Mouse (Mus musculus) forebrain, embryonic 13.5 days (tissue): ENCODE data around the gene Scai. TPM values are rescaled to one million over a fixed set of nuclear protein-coding genes. Genes with fewer than 3 reads are reported as not detected.
"Not testable (repeated sequence)": the region's sequence is repeated elsewhere in the genome, so short reads cannot be mapped to it uniquely, and the experiment has no call there.

Source experiments
- ATAC-seq: fragments of 200-750 bp; cut with Nextera tagmentation; 2 replicates; pipeline ENCODE4 v1.8.0; 2017
- H3K27ac ChIP-seq: fragments of 300-500 bp; sonication (generic); 2 replicates; pipeline ENCODE4 v1.5.1; 2015; ENCODE audit warnings: inconsistent platforms, mild to moderate bottlenecking, moderate library complexity
- H3K27me3 ChIP-seq: fragments of 300-500 bp; sonication (generic); 2 replicates; pipeline ENCODE4 v1.6.1; 2015; ENCODE audit warnings: mild to moderate bottlenecking, inconsistent platforms
- H3K36me3 ChIP-seq: fragments of 300-500 bp; sonication (generic); 2 replicates; pipeline ENCODE4 v1.6.1; 2015; ENCODE audit warnings: mild to moderate bottlenecking, inconsistent platforms; ENCODE audit not compliant: poor library complexity, severe bottlenecking
- H3K4me1 ChIP-seq: fragments of 300-500 bp; sonication (generic); 2 replicates; pipeline ENCODE4 v1.6.1; 2015; ENCODE audit warnings: inconsistent platforms
- H3K4me2 ChIP-seq: fragments of 300-500 bp; sonication (generic); 2 replicates; pipeline ENCODE4 v1.6.1; 2015; ENCODE audit warnings: inconsistent platforms, mild to moderate bottlenecking, moderate library complexity
- H3K4me3 ChIP-seq: fragments of 300-500 bp; sonication (generic); 2 replicates; pipeline ENCODE4 v1.5.1; 2015; ENCODE audit warnings: mild to moderate bottlenecking, inconsistent platforms
- H3K9ac ChIP-seq: fragments of 300-500 bp; sonication (generic); 2 replicates; pipeline ENCODE4 v1.6.1; 2015; ENCODE audit warnings: mild to moderate bottlenecking, inconsistent platforms
- H3K9me3 ChIP-seq: fragments of 300-500 bp; sonication (generic); replicated peaks from 2 replicates; pipeline ENCODE4 v1.6.1; 2016; ENCODE audit warnings: inconsistent platforms
- WGBS: fragments of 180-500 bp; shearing (Covaris S2); methylation state at CpG from one replicate; pipeline ENCODE4 v1.1.7; 2015; 5-methylcytosine and 5-hydroxymethylcytosine counted together
- polyA plus RNA-seq: library from polyadenylated mRNA; unstranded; fragments of >200 nt; fragmentation: Nextera tagmentation; extraction: Ambion mirVana; gene quantifications from 2 replicates; pipeline ENCODE4 v1.2.1, GENCODE M21; 2015

Scai gene
- polyA plus RNA-seq: 17.0 and 18.5 TPM in 2 replicates

- Histone ChIP-seq H3K27me3 (no peaks in the 10 kb centered on the region), H3K4me3 (peak within 1 kb of the TSS; percentile 89), H3K9me3 (no peaks in the 10 kb centered on the region), H3K27ac (peak within 1 kb of the TSS; percentile 99), H3K9ac (peak within 1 kb of the TSS; percentile 94), H3K36me3 (peaks cover 13% of the 10 kb centered on the region), H3K4me2 (peak within 1 kb of the TSS; percentile 74), H3K4me1 (peaks cover 16% of the 10 kb centered on the region)
- ATAC-seq: peak; percentile 100
- WGBS: under 1% methylated on average over 39 of the region's 41 CpGs
Measured at GRCm38 (mm10) chr2:39190561-39191056, at the start of gene Scai. Gene Scai (minus strand): TSS chr2:39190734.

GRCm38 (mm10) chr2:39226731-39227130 lies 36.2 kb upstream of the Scai start:
- peak; percentile 0; the same call in 1 of the 2 replicates for ATAC-seq
- Histone ChIP-seq H3K27ac (no peak overlapping the region; the same call in 1 of the 2 replicates), H3K4me2 (peak overlapping the region; percentile 75), H3K27me3 (no peaks in the 10 kb centered on the region), H3K4me1 (peaks cover 20% of the 10 kb centered on the region), H3K9ac (0 out of 2 replicates have a peak overlapping the region, but pooled peaks have one; percentile 90), H3K9me3 (no peaks in the 10 kb centered on the region), H3K4me3 (peak overlapping the region; percentile 82), H3K36me3 (no peaks in the 10 kb centered on the region)
- 30% methylated on average over 3 of the region's 3 CpGs for whole genome bisulfite sequencing

- peak; percentile 99 for ATAC-seq
- Histone ChIP-seq H3K27ac (peak within 1 kb of the TSS; percentile 95), H3K36me3 (no peaks in the 10 kb centered on the region), H3K27me3 (no peaks in the 10 kb centered on the region), H3K4me1 (peaks cover 20% of the 10 kb centered on the region), H3K9ac (peak within 1 kb of the TSS; percentile 90), H3K4me2 (peak within 1 kb of the TSS; percentile 75), H3K9me3 (no peaks in the 10 kb centered on the region), H3K4me3 (peak within 1 kb of the TSS; percentile 82)
- WGBS: under 1% methylated on average over 56 of the region's 56 CpGs
Measured at GRCm38 (mm10) chr2:39226019-39226640, 35.6 kb upstream of the Scai start, which contains the start of gene Ppp6c. Gene Ppp6c (minus strand): TSS chr2:39226451.

- peak overlapping the region; percentile 75 for H3K4me2 ChIP-seq
- H3K27ac ChIP-seq: peak overlapping the region; percentile 95
- peak overlapping the region; percentile 90 for H3K9ac ChIP-seq
- not testable (repeated sequence) for H3K27me3 ChIP-seq, H3K36me3 ChIP-seq, H3K9me3 ChIP-seq
- WGBS: 5% methylated on average over 28 of the region's 36 CpGs
- peak overlapping the region; percentile 82 for H3K4me3 ChIP-seq
- H3K4me1 ChIP-seq: peaks cover 20% of the 10 kb centered on the region
- ATAC-seq: peak; percentile 38
Measured at GRCm38 (mm10) chr2:39225331-39226018, 34.9 kb upstream of the Scai start.

GRCm38 (mm10) chr2:39224621-39225020 lies 34.1 kb upstream of the Scai start:
- Histone ChIP-seq H3K27ac (no peak overlapping the region), H3K4me2 (peak overlapping the region; percentile 75), H3K36me3 (no peaks in the 10 kb centered on the region), H3K4me3 (peak overlapping the region; percentile 82), H3K27me3 (no peaks in the 10 kb centered on the region), H3K9ac (peak overlapping the region; percentile 90), H3K9me3 (no peaks in the 10 kb centered on the region), H3K4me1 (peaks cover 20% of the 10 kb centered on the region)
- no peak for ATAC-seq

- Histone ChIP-seq H3K9me3 (no peaks in the 10 kb centered on the region), H3K4me2 (no peak overlapping the region), H3K4me1 (peaks cover 17% of the 10 kb centered on the region), H3K27me3 (no peaks in the 10 kb centered on the region), H3K27ac (no peak overlapping the region), H3K36me3 (no peaks in the 10 kb centered on the region), H3K9ac (no peak overlapping the region), H3K4me3 (no peak overlapping the region)
- WGBS: 95% methylated on average over 6 of the region's 6 CpGs
- ATAC-seq: no peak
Measured at GRCm38 (mm10) chr2:39220010-39220409, 29.5 kb upstream of the Scai start.

- Histone ChIP-seq H3K27me3 (no peaks in the 10 kb centered on the region), H3K36me3 (no peaks in the 10 kb centered on the region), H3K9me3 (no peaks in the 10 kb centered on the region), H3K9ac (no peak overlapping the region), H3K4me1 (peaks cover 7% of the 10 kb centered on the region), H3K27ac (no peak overlapping the region), H3K4me3 (no peak overlapping the region), H3K4me2 (no peak overlapping the region)
- WGBS: 92% methylated on average over 3 of the region's 3 CpGs
- no peak for ATAC-seq
Measured at GRCm38 (mm10) chr2:39219034-39219433, 28.5 kb upstream of the Scai start.

- Histone ChIP-seq H3K27ac (no peak overlapping the region), H3K9me3 (no peaks in the 10 kb centered on the region), H3K4me2 (no peak overlapping the region), H3K4me1 (peaks cover 6% of the 10 kb centered on the region), H3K9ac (no peak overlapping the region), H3K27me3 (no peaks in the 10 kb centered on the region), H3K4me3 (no peak overlapping the region), H3K36me3 (no peaks in the 10 kb centered on the region)
- no peak for ATAC-seq
- 91% methylated on average over 4 of the region's 4 CpGs for WGBS
Measured at GRCm38 (mm10) chr2:39217150-39217549, 26.6 kb upstream of the Scai start.

- Histone ChIP-seq H3K4me3 (no peak overlapping the region), H3K36me3 (peaks cover 15% of the 10 kb centered on the region; the same call in 1 of the 2 replicates), H3K9me3 (no peaks in the 10 kb centered on the region), H3K9ac (no peak overlapping the region), H3K27ac (no peak overlapping the region), H3K4me2 (no peak overlapping the region), H3K27me3 (no peaks in the 10 kb centered on the region), H3K4me1 (peaks cover 6% of the 10 kb centered on the region)
- WGBS: 93% methylated on average over 4 of the region's 4 CpGs
- no peak for ATAC-seq
Measured at GRCm38 (mm10) chr2:39210738-39211137, 20.2 kb upstream of the Scai start.

GRCm38 (mm10) chr2:39203359-39203758 lies 12.8 kb upstream of the Scai start:
- no peaks in the 10 kb centered on the region for H3K9me3 ChIP-seq
- 93% methylated on average over 2 of the region's 2 CpGs for WGBS
- H3K4me2 ChIP-seq: no peak overlapping the region
- H3K27ac ChIP-seq: no peak overlapping the region
- no peak overlapping the region for H3K9ac ChIP-seq
- H3K4me1 ChIP-seq: no peaks in the 10 kb centered on the region
- H3K36me3 ChIP-seq: peaks cover 31% of the 10 kb centered on the region; the same call in 1 of the 2 replicates
- ATAC-seq: no peak
- H3K4me3 ChIP-seq: no peak overlapping the region
- H3K27me3 ChIP-seq: no peaks in the 10 kb centered on the region

- no peak for ATAC-seq
- H3K4me2 ChIP-seq: no peak overlapping the region
- 99% methylated on average over 2 of the region's 2 CpGs for WGBS
- H3K9ac ChIP-seq: no peak overlapping the region
- H3K36me3 ChIP-seq: peaks cover 19% of the 10 kb centered on the region
- no peaks in the 10 kb centered on the region for H3K27me3 ChIP-seq
- H3K4me1 ChIP-seq: peaks cover 4% of the 10 kb centered on the region
- H3K27ac ChIP-seq: no peak overlapping the region
- H3K9me3 ChIP-seq: no peaks in the 10 kb centered on the region
- H3K4me3 ChIP-seq: no peak overlapping the region
Measured at GRCm38 (mm10) chr2:39194809-39195208, 4.3 kb upstream of the Scai start.

- under 1% methylated on average over 30 of the region's 39 CpGs for WGBS
Measured at GRCm38 (mm10) chr2:39189961-39190560, 473 bp downstream of the Scai start.

More at GRCm38 (mm10) chr2:39189961-39190560, 473 bp downstream of the Scai start:
- peak overlapping the region; percentile 94 for H3K9ac ChIP-seq
- H3K4me2 ChIP-seq: peak overlapping the region; percentile 74
- H3K4me3 ChIP-seq: peak overlapping the region; percentile 89
- peak overlapping the region; percentile 99 for H3K27ac ChIP-seq
- no peaks in the 10 kb centered on the region for H3K27me3 ChIP-seq
- peak; percentile 90 for ATAC-seq
- no peaks in the 10 kb centered on the region for H3K9me3 ChIP-seq
- H3K36me3 ChIP-seq: peaks cover 17% of the 10 kb centered on the region
- peaks cover 16% of the 10 kb centered on the region for H3K4me1 ChIP-seq
